Mouse (Mus musculus) heart, embryonic 11.5 days (tissue): Measurements from ENCODE around the gene Tubb4a. TPM values are rescaled to one million over a fixed set of nuclear protein-coding genes. Genes with fewer than 3 reads are reported as not detected.
A peak's percentile ranks its signal among the peaks of the same experiment; 100 is the strongest.

Experiments used
- ATAC-seq: fragments of 200-750 bp; cut with Nextera tagmentation; replicated peaks from 2 replicates; pipeline ENCODE4 v1.8.0; 2017; ENCODE audit warnings: moderate library complexity; ENCODE audit not compliant: insufficient number of reproducible peaks, low FRiP score, low TSS enrichment
- H3K27ac ChIP-seq: fragments of 300-500 bp; sonication (generic); 2 replicates; pipeline ENCODE4 v1.5.1; 2014; ENCODE audit warnings: mild to moderate bottlenecking, low read depth, low read length
- H3K27me3 ChIP-seq: fragments of 300-500 bp; sonication (generic); 2 replicates; pipeline ENCODE4 v1.6.1; 2014; ENCODE audit warnings: mild to moderate bottlenecking, low read length, mixed read lengths; ENCODE audit not compliant: control insufficient read depth, insufficient read depth
- H3K36me3 ChIP-seq: fragments of 300-500 bp; sonication (generic); 2 replicates; pipeline ENCODE4 v1.6.1; 2014; ENCODE audit warnings: mild to moderate bottlenecking, low read length, moderate library complexity, mixed read lengths; ENCODE audit not compliant: control insufficient read depth, insufficient read depth
- H3K4me1 ChIP-seq: fragments of 300-500 bp; sonication (generic); 2 replicates; pipeline ENCODE4 v1.6.1; 2014; ENCODE audit warnings: low read length; ENCODE audit not compliant: control insufficient read depth, insufficient read depth
- H3K4me2 ChIP-seq: fragments of 300-500 bp; sonication (generic); 2 replicates; pipeline ENCODE4 v1.6.1; 2014; ENCODE audit warnings: mild to moderate bottlenecking, moderate library complexity
- H3K4me3 ChIP-seq: fragments of 300-500 bp; sonication (generic); 2 replicates; pipeline ENCODE4 v1.5.1; 2014; ENCODE audit warnings: low read depth, low read length
- H3K9ac ChIP-seq: fragments of 300-500 bp; sonication (generic); 2 replicates; pipeline ENCODE4 v1.6.1; 2014; ENCODE audit warnings: mild to moderate bottlenecking, low read depth, low read length, moderate library complexity
- H3K9me3 ChIP-seq: fragments of 300-500 bp; sonication (generic); replicated peaks from 2 replicates; pipeline ENCODE4 v1.6.1; 2016; ENCODE audit warnings: low read length; ENCODE audit not compliant: control insufficient read depth
- WGBS: fragments of 180-500 bp; shearing (Covaris S2); extraction: QIAGEN DNeasy Blood & Tissue Kit; methylation state at CpG from one replicate; pipeline ENCODE4 v1.1.7; 2014; ENCODE audit not compliant: insufficient replicate concordance; 5-methylcytosine and 5-hydroxymethylcytosine counted together
- polyA plus RNA-seq: library from polyadenylated mRNA; unstranded; fragments of >200 nt; fragmentation: Nextera tagmentation; extraction: Ambion mirVana; gene quantifications from 2 replicates; pipeline ENCODE4 v1.2.1, GENCODE M21; 2014

Gene Tubb4a
- polyA plus RNA-seq, 1 experiment from 2014 or later: 12.2 TPM

- no peak overlapping the region for H3K27ac ChIP-seq
- 87% methylated on average over 2 of the region's 2 CpGs for WGBS
- H3K9me3 ChIP-seq: no peaks in the 10 kb centered on the region
- no peaks in the 10 kb centered on the region for H3K36me3 ChIP-seq
- no peak overlapping the region for H3K4me3 ChIP-seq
- no peak overlapping the region for H3K4me2 ChIP-seq
- H3K9ac ChIP-seq: no peak overlapping the region
- H3K4me1 ChIP-seq: no peaks in the 10 kb centered on the region
- no peaks in the 10 kb centered on the region for H3K27me3 ChIP-seq
- ATAC-seq: no peak
These were observed 34.3 kb upstream of the Tubb4a start for GRCm38 (mm10) chr17:57121856-57122255.

- no peaks in the 10 kb centered on the region for H3K9me3 ChIP-seq
- peak overlapping the region; percentile 41 for H3K4me2 ChIP-seq
- no peak overlapping the region for H3K27ac ChIP-seq
- no peaks in the 10 kb centered on the region for H3K36me3 ChIP-seq
- H3K4me3 ChIP-seq: no peak overlapping the region
- under 1% methylated on average over 11 of the region's 11 CpGs for WGBS
- no peak overlapping the region for H3K9ac ChIP-seq
- ATAC-seq: peak; percentile 77
- H3K4me1 ChIP-seq: no peaks in the 10 kb centered on the region
- H3K27me3 ChIP-seq: no peaks in the 10 kb centered on the region
These were observed 31.2 kb upstream of the Tubb4a start for GRCm38 (mm10) chr17:57118524-57119349.

GRCm38 (mm10) chr17:57116801-57117200 is 29.2 kb upstream of the Tubb4a start:
- no peak for ATAC-seq
- 65% methylated on average over 2 of the region's 2 CpGs for WGBS
- no peaks in the 10 kb centered on the region for H3K36me3 ChIP-seq
- H3K9ac ChIP-seq: no peak overlapping the region
- no peaks in the 10 kb centered on the region for H3K9me3 ChIP-seq
- no peak overlapping the region for H3K27ac ChIP-seq
- H3K27me3 ChIP-seq: no peaks in the 10 kb centered on the region
- H3K4me3 ChIP-seq: no peak overlapping the region
- H3K4me2 ChIP-seq: no peak overlapping the region
- no peaks in the 10 kb centered on the region for H3K4me1 ChIP-seq

- Histone ChIP-seq H3K4me2 (no peak overlapping the region), H3K27me3 (no peaks in the 10 kb centered on the region), H3K4me3 (no peak overlapping the region), H3K4me1 (no peaks in the 10 kb centered on the region), H3K27ac (no peak overlapping the region), H3K9ac (no peak overlapping the region), H3K36me3 (no peaks in the 10 kb centered on the region), H3K9me3 (no peaks in the 10 kb centered on the region)
- 76% methylated on average over 10 of the region's 10 CpGs for WGBS
- ATAC-seq: 0 out of 2 replicates have a peak, but pooled peaks have one; percentile 14
These were observed 25.3 kb upstream of the Tubb4a start for GRCm38 (mm10) chr17:57112768-57113474.

- H3K4me3 ChIP-seq: no peak overlapping the region
- no peaks in the 10 kb centered on the region for H3K27me3 ChIP-seq
- H3K27ac ChIP-seq: no peak overlapping the region
- H3K36me3 ChIP-seq: no peaks in the 10 kb centered on the region
- 72% methylated on average over 1 of the region's 1 CpGs for WGBS
- no peaks in the 10 kb centered on the region for H3K4me1 ChIP-seq
- no peak overlapping the region for H3K9ac ChIP-seq
- H3K4me2 ChIP-seq: no peak overlapping the region
- ATAC-seq: no peak
- no peaks in the 10 kb centered on the region for H3K9me3 ChIP-seq
These were observed 22.4 kb upstream of the Tubb4a start for GRCm38 (mm10) chr17:57110005-57110404.

GRCm38 (mm10) chr17:57108666-57109171 is 21.1 kb upstream of the Tubb4a start:
- no peaks in the 10 kb centered on the region for H3K9me3 ChIP-seq
- ATAC-seq: no peak
- H3K9ac ChIP-seq: no peak overlapping the region
- WGBS: 30% methylated on average over 5 of the region's 5 CpGs
- H3K4me3 ChIP-seq: no peak overlapping the region
- no peaks in the 10 kb centered on the region; the same call in 1 of the 2 replicates for H3K4me1 ChIP-seq
- H3K27me3 ChIP-seq: no peaks in the 10 kb centered on the region
- H3K27ac ChIP-seq: no peak overlapping the region
- H3K36me3 ChIP-seq: no peaks in the 10 kb centered on the region
- H3K4me2 ChIP-seq: no peak overlapping the region

- ATAC-seq: no peak
- no peaks in the 10 kb centered on the region for H3K9me3 ChIP-seq
- no peak overlapping the region for H3K4me2 ChIP-seq
- no peak overlapping the region for H3K4me3 ChIP-seq
- H3K27me3 ChIP-seq: no peaks in the 10 kb centered on the region
- 73% methylated on average over 7 of the region's 7 CpGs for WGBS
- H3K27ac ChIP-seq: no peak overlapping the region
- H3K4me1 ChIP-seq: no peaks in the 10 kb centered on the region; the same call in 1 of the 2 replicates
- H3K36me3 ChIP-seq: no peaks in the 10 kb centered on the region
- no peak overlapping the region for H3K9ac ChIP-seq
These were observed 20.6 kb upstream of the Tubb4a start for GRCm38 (mm10) chr17:57108040-57108665.

- no peaks in the 10 kb centered on the region; the same call in 1 of the 2 replicates for H3K4me1 ChIP-seq
- H3K4me3 ChIP-seq: no peak overlapping the region
- no peak overlapping the region for H3K27ac ChIP-seq
- H3K9ac ChIP-seq: no peak overlapping the region
- WGBS: 78% methylated on average over 5 of the region's 5 CpGs
- ATAC-seq: no peak
- H3K9me3 ChIP-seq: no peaks in the 10 kb centered on the region
- H3K27me3 ChIP-seq: no peaks in the 10 kb centered on the region
- no peaks in the 10 kb centered on the region for H3K36me3 ChIP-seq
- H3K4me2 ChIP-seq: no peak overlapping the region
These were observed 19.5 kb upstream of the Tubb4a start for GRCm38 (mm10) chr17:57107064-57107463.
